Mouse (Mus musculus): ENCODE data around the gene Tob2. TPM values are rescaled to one million over a fixed set of nuclear protein-coding genes. Genes with fewer than 3 reads are reported as not detected.
A peak's percentile ranks its signal among the peaks of the same experiment; 100 is the strongest.

Tob2 gene
- polyA plus RNA-seq, 1 experiment from 2014 or later = 14.4 TPM

GRCm38 (mm10) chr15:81891140-81891802, 32.7 kb upstream of the Tob2 start:
- no peaks in the 10 kb centered on the region for H3K9me3 ChIP-seq (ENCODE audit: control insufficient read depth, low read length)
- 92% methylated on average over 7 of the region's 7 CpGs for WGBS
- H3K27ac ChIP-seq (replicated peaks; ENCODE audit: low read depth, low read length) = no peak overlapping the region
- H3K36me3 ChIP-seq (ENCODE audit: control insufficient read depth, insufficient read depth, low read length) = peaks cover 59% of the 10 kb centered on the region
- ATAC-seq (ENCODE audit: low FRiP score, low TSS enrichment) = no peak
- H3K4me3 ChIP-seq (replicated peaks; ENCODE audit: low read depth, low read length) = no peak overlapping the region
- no peaks in the 10 kb centered on the region for H3K27me3 ChIP-seq (ENCODE audit: control insufficient read depth, insufficient read depth, low read length)
- H3K9ac ChIP-seq (replicated peaks; ENCODE audit: low read length) = no peak overlapping the region
- no peak overlapping the region for H3K4me2 ChIP-seq (ENCODE audit: low read length)
- H3K4me1 ChIP-seq (ENCODE audit: control insufficient read depth, insufficient read depth, low read length) = no peaks in the 10 kb centered on the region
- no peak for DNase-seq

GRCm38 (mm10) chr15:81889175-81889574, 30.6 kb upstream of the Tob2 start:
- no peaks in the 10 kb centered on the region for H3K9me3 ChIP-seq (ENCODE audit: control insufficient read depth, low read length)
- H3K36me3 ChIP-seq (ENCODE audit: control insufficient read depth, insufficient read depth, low read length) = peaks cover 40% of the 10 kb centered on the region
- DNase-seq = no peak
- WGBS = 97% methylated on average over 7 of the region's 7 CpGs
- no peak overlapping the region for H3K4me2 ChIP-seq (ENCODE audit: low read length)
- H3K27ac ChIP-seq (replicated peaks; ENCODE audit: low read depth, low read length) = no peak overlapping the region
- H3K9ac ChIP-seq (replicated peaks; ENCODE audit: low read length) = no peak overlapping the region
- H3K4me3 ChIP-seq (replicated peaks; ENCODE audit: low read depth, low read length) = no peak overlapping the region
- H3K27me3 ChIP-seq (ENCODE audit: control insufficient read depth, insufficient read depth, low read length) = no peaks in the 10 kb centered on the region
- H3K4me1 ChIP-seq (ENCODE audit: control insufficient read depth, insufficient read depth, low read length) = no peaks in the 10 kb centered on the region
- ATAC-seq (ENCODE audit: low FRiP score, low TSS enrichment) = no peak

- no peak overlapping the region for H3K4me3 ChIP-seq (replicated peaks; ENCODE audit: low read depth, low read length)
- H3K9me3 ChIP-seq (ENCODE audit: control insufficient read depth, low read length) = no peaks in the 10 kb centered on the region
- H3K4me2 ChIP-seq (ENCODE audit: low read length) = no peak overlapping the region
- no peak overlapping the region for H3K27ac ChIP-seq (replicated peaks; ENCODE audit: low read depth, low read length)
- no peak overlapping the region for H3K9ac ChIP-seq (replicated peaks; ENCODE audit: low read length)
- H3K4me1 ChIP-seq (ENCODE audit: control insufficient read depth, insufficient read depth, low read length) = no peaks in the 10 kb centered on the region
- H3K36me3 ChIP-seq (ENCODE audit: control insufficient read depth, insufficient read depth, low read length) = peaks cover 31% of the 10 kb centered on the region
- WGBS = 95% methylated on average over 6 of the region's 6 CpGs
- no peaks in the 10 kb centered on the region for H3K27me3 ChIP-seq (ENCODE audit: control insufficient read depth, insufficient read depth, low read length)
- ATAC-seq (ENCODE audit: low FRiP score, low TSS enrichment) (no peak), DNase-seq (no peak)
Observed at GRCm38 (mm10) chr15:81886795-81887550, 28.4 kb upstream of the Tob2 start.

GRCm38 (mm10) chr15:81885418-81885934, 26.9 kb upstream of the Tob2 start:
- H3K9ac ChIP-seq (replicated peaks; ENCODE audit: low read length) = no peak overlapping the region
- no peak overlapping the region for H3K4me2 ChIP-seq (ENCODE audit: low read length)
- no peak for DNase-seq
- no peak overlapping the region for H3K4me3 ChIP-seq (replicated peaks; ENCODE audit: low read depth, low read length)
- peaks cover 18% of the 10 kb centered on the region for H3K36me3 ChIP-seq (ENCODE audit: control insufficient read depth, insufficient read depth, low read length)
- no peak overlapping the region for H3K27ac ChIP-seq (replicated peaks; ENCODE audit: low read depth, low read length)
- no peaks in the 10 kb centered on the region for H3K9me3 ChIP-seq (ENCODE audit: control insufficient read depth, low read length)
- H3K4me1 ChIP-seq (ENCODE audit: control insufficient read depth, insufficient read depth, low read length) = 0 out of 2 replicates have a peak, but pooled peaks cover 3% of the 10 kb centered on the region
- 74% methylated on average over 3 of the region's 3 CpGs for WGBS
- no peaks in the 10 kb centered on the region for H3K27me3 ChIP-seq (ENCODE audit: control insufficient read depth, insufficient read depth, low read length)
- ATAC-seq (ENCODE audit: low FRiP score, low TSS enrichment) = no peak

- Histone ChIP-seq H3K36me3 (ENCODE audit: control insufficient read depth, insufficient read depth, low read length) (no peaks in the 10 kb centered on the region), H3K4me2 (ENCODE audit: low read length) (no peak overlapping the region), H3K27me3 (ENCODE audit: control insufficient read depth, insufficient read depth, low read length) (no peaks in the 10 kb centered on the region), H3K4me3 (replicated peaks; ENCODE audit: low read depth, low read length) (no peak overlapping the region), H3K4me1 (ENCODE audit: control insufficient read depth, insufficient read depth, low read length) (peaks cover 19% of the 10 kb centered on the region), H3K9me3 (ENCODE audit: control insufficient read depth, low read length) (no peaks in the 10 kb centered on the region), H3K9ac (replicated peaks; ENCODE audit: low read length) (no peak overlapping the region), H3K27ac (replicated peaks; ENCODE audit: low read depth, low read length) (no peak overlapping the region)
- 94% methylated on average over 3 of the region's 3 CpGs for WGBS
- no peak for DNase-seq
- no peak for ATAC-seq (ENCODE audit: low FRiP score, low TSS enrichment)
Observed at GRCm38 (mm10) chr15:81882348-81882747, 23.8 kb upstream of the Tob2 start.

- Histone ChIP-seq H3K27ac (replicated peaks; ENCODE audit: low read depth, low read length) (peak overlapping the region; percentile 93), H3K4me2 (ENCODE audit: low read length) (peak overlapping the region; percentile 39), H3K4me1 (ENCODE audit: control insufficient read depth, insufficient read depth, low read length) (peaks cover 19% of the 10 kb centered on the region), H3K9me3 (ENCODE audit: control insufficient read depth, low read length) (no peaks in the 10 kb centered on the region), H3K9ac (replicated peaks; ENCODE audit: low read length) (no peak overlapping the region), H3K4me3 (replicated peaks; ENCODE audit: low read depth, low read length) (no peak overlapping the region), H3K27me3 (ENCODE audit: control insufficient read depth, insufficient read depth, low read length) (no peaks in the 10 kb centered on the region), H3K36me3 (ENCODE audit: control insufficient read depth, insufficient read depth, low read length) (no peaks in the 10 kb centered on the region)
- peak; percentile 82 for DNase-seq
- ATAC-seq (ENCODE audit: low FRiP score, low TSS enrichment) = peak; percentile 62
- WGBS = 43% methylated on average over 5 of the region's 5 CpGs
Observed at GRCm38 (mm10) chr15:81879531-81880401, 21.2 kb upstream of the Tob2 start.

- peak within 1 kb of the TSS; percentile 98 for H3K27ac ChIP-seq (replicated peaks; ENCODE audit: low read depth, low read length)
- peak; percentile 87 for ATAC-seq (ENCODE audit: low FRiP score, low TSS enrichment)
- under 1% methylated on average over 53 of the region's 53 CpGs for WGBS
Observed at GRCm38 (mm10) chr15:81872262-81873136, 13.9 kb upstream of the Tob2 start, which contains the start of gene Aco2. Gene Aco2 (plus strand): TSS chr15:81872309.

More at GRCm38 (mm10) chr15:81872262-81873136, 13.9 kb upstream of the Tob2 start, which contains the start of gene Aco2:
- H3K9me3 ChIP-seq (ENCODE audit: control insufficient read depth, low read length) = no peaks in the 10 kb centered on the region
- H3K4me3 ChIP-seq (replicated peaks; ENCODE audit: low read depth, low read length) = peak within 1 kb of the TSS; percentile 91
- H3K27me3 ChIP-seq (ENCODE audit: control insufficient read depth, insufficient read depth, low read length) = no peaks in the 10 kb centered on the region
- peaks cover 32% of the 10 kb centered on the region for H3K36me3 ChIP-seq (ENCODE audit: control insufficient read depth, insufficient read depth, low read length)
- peaks cover 15% of the 10 kb centered on the region for H3K4me1 ChIP-seq (ENCODE audit: control insufficient read depth, insufficient read depth, low read length)
- H3K9ac ChIP-seq (replicated peaks; ENCODE audit: low read length) = peak within 1 kb of the TSS; percentile 75
- DNase-seq = peak; percentile 100
- H3K4me2 ChIP-seq (ENCODE audit: low read length) = peak within 1 kb of the TSS; percentile 88

Data from midbrain, embryonic 14.5 days (tissue).